Mouse (Mus musculus) liver, adult 2 months (tissue): Measurements from ENCODE around the gene Stag1. TPM values are rescaled to one million over a fixed set of nuclear protein-coding genes. Genes with fewer than 3 reads are reported as not detected.

ENCODE experiments used
- DNase-seq: peaks from one replicate; pipeline ENCODE4 v3.0.0-alpha.2; 2011; ENCODE audit warnings: low read depth, low spot score; ENCODE audit errors: extremely low read depth
- H3K27ac ChIP-seq: fragments of 200-500 bp; replicated peaks from 2 replicates; pipeline ENCODE4 v1.5.1; 2012; ENCODE audit warnings: low read depth, mild to moderate bottlenecking, control low read depth, inconsistent platforms, low read length; ENCODE audit not compliant: insufficient read depth
- H3K27me3 ChIP-seq: fragments of 200-500 bp; 2 replicates; pipeline ENCODE4 v1.6.1; 2012; ENCODE audit warnings: mild to moderate bottlenecking, moderate library complexity, low read length, inconsistent platforms; ENCODE audit not compliant: control insufficient read depth, insufficient read depth
- H3K36me3 ChIP-seq: fragments of 200-500 bp; 2 replicates; pipeline ENCODE4 v1.6.1; 2012; ENCODE audit warnings: low read length, inconsistent platforms; ENCODE audit not compliant: control insufficient read depth, insufficient read depth
- H3K4me1 ChIP-seq: fragments of 200-500 bp; 2 replicates; pipeline ENCODE4 v1.6.1; 2011; ENCODE audit warnings: low read length; ENCODE audit not compliant: control insufficient read depth, insufficient read depth
- H3K4me3 ChIP-seq: fragments of 200-500 bp; 2 replicates; pipeline ENCODE4 v1.5.1; 2011; ENCODE audit warnings: low read depth, mild to moderate bottlenecking, control low read depth, low read length, moderate library complexity; ENCODE audit not compliant: insufficient read depth
- H3K79me2 ChIP-seq: fragments of 200-500 bp; 2 replicates; pipeline ENCODE4 v1.6.1; 2012; ENCODE audit warnings: inconsistent platforms, mild to moderate bottlenecking, low read length, moderate library complexity; ENCODE audit not compliant: control insufficient read depth, insufficient read depth
- H3K9ac ChIP-seq: fragments of 200-500 bp; 2 replicates; pipeline ENCODE4 v1.6.1; 2012; ENCODE audit warnings: low read depth, mild to moderate bottlenecking, control low read depth, inconsistent platforms, low read length
- CTCF ChIP-seq: fragments of 200-500 bp; IDR thresholded peaks from 2 replicates; pipeline ENCODE4 v1.5.1; 2011; ENCODE audit warnings: low read depth, low read length, control low read depth
- POLR2A ChIP-seq: fragments of 200-500 bp; IDR thresholded peaks from 2 replicates; pipeline ENCODE4 v1.6.1; 2011; ENCODE audit warnings: low read length, control low read depth; ENCODE audit not compliant: insufficient read depth; ENCODE audit errors: extremely low read depth
- WGBS: fragments of 180-500 bp; shearing (Covaris S2); methylation state at CpG from one replicate; pipeline ENCODE4 v1.1.7; 2018; 5-methylcytosine and 5-hydroxymethylcytosine counted together
- polyA plus RNA-seq: library from polyadenylated mRNA; depleted of rRNA; stranded (reverse); fragments of >200 nt; gene quantifications from 2 replicates; pipeline ENCODE4 v1.2.3, GENCODE M21; 2012
- total RNA-seq: library from RNA; depleted of rRNA; stranded (reverse); fragments of >200 nt; gene quantifications from 2 replicates; pipeline ENCODE4 v1.2.3, GENCODE M21; 2014

Gene Stag1
- total and polyA plus RNA-seq, 2 experiments: 1.4 to 23.0 TPM

- Histone ChIP-seq H3K4me1 (peaks cover 5% of the 10 kb centered on the region), H3K36me3 (no peaks in the 10 kb centered on the region), H3K79me2 (peaks cover 2% of the 10 kb centered on the region; the same call in 1 of the 2 replicates), H3K27me3 (no peaks in the 10 kb centered on the region), H3K27ac (peak overlapping the region; percentile 89), H3K4me3 (peak overlapping the region; percentile 97), H3K9ac (peak overlapping the region; percentile 99)
- DNase-seq: peak; percentile 85
- WGBS: under 1% methylated on average over 93 of the region's 97 CpGs
- TF ChIP-seq CTCF (peak; percentile 94), POLR2A (peak; percentile 68; the same call in 1 of the 2 replicates)
These were observed 45.5 kb downstream of the Stag1 start for GRCm38 (mm10) chr9:100642840-100643697.

- H3K36me3 ChIP-seq: no peaks in the 10 kb centered on the region
- peak overlapping the region; percentile 99 for H3K9ac ChIP-seq
- H3K4me1 ChIP-seq: peaks cover 5% of the 10 kb centered on the region
- peak overlapping the region; percentile 97 for H3K4me3 ChIP-seq
- H3K79me2 ChIP-seq: peaks cover 8% of the 10 kb centered on the region; the same call in 1 of the 2 replicates
- DNase-seq: peak; percentile 63
- under 1% methylated on average over 41 of the region's 64 CpGs for WGBS
- no peak for TF ChIP-seq CTCF
- peak; percentile 43; the same call in 1 of the 2 replicates for TF ChIP-seq POLR2A
- no peaks in the 10 kb centered on the region for H3K27me3 ChIP-seq
- peak overlapping the region; percentile 99 for H3K27ac ChIP-seq
These were observed 46.6 kb downstream of the Stag1 start for GRCm38 (mm10) chr9:100644071-100644771.

GRCm38 (mm10) chr9:100645026-100645940 is 47.7 kb downstream of the Stag1 start:
- Histone ChIP-seq H3K36me3 (no peaks in the 10 kb centered on the region), H3K79me2 (peaks cover 8% of the 10 kb centered on the region; the same call in 1 of the 2 replicates), H3K27me3 (no peaks in the 10 kb centered on the region), H3K9ac (no peak overlapping the region), H3K4me1 (peaks cover 5% of the 10 kb centered on the region), H3K27ac (no peak overlapping the region), H3K4me3 (no peak overlapping the region)
- no peak for TF ChIP-seq CTCF
- TF ChIP-seq POLR2A: no peak
- 13% methylated on average over 8 of the region's 8 CpGs for WGBS
- peak; percentile 20 for DNase-seq

DNA sequence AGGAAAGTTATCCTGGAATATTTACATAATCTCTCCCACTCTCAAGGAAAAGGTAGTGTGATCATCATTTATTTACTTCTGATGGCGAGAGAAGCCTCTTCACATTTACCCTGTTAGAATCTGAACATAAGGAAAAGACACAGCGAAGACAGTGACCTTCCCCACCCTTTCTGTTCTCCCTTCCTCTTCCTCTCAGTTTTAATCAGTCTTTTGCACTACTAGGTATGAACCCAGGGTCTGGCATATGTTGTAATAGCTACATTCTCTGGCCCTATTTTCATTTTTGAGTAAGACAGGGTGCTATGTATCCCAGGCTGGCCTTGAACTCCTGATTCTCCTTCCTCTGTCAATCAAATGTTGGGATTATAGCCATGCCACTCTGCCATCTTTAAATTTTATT is 48.7 kb downstream of the Stag1 start:
- peaks cover 8% of the 10 kb centered on the region; the same call in 1 of the 2 replicates for H3K79me2 ChIP-seq
- DNase-seq: no peak
- no peak overlapping the region for H3K27ac ChIP-seq
- H3K9ac ChIP-seq: no peak overlapping the region
- peaks cover 5% of the 10 kb centered on the region for H3K4me1 ChIP-seq
- TF ChIP-seq POLR2A (no peak), CTCF (no peak)
- WGBS: 85% methylated on average over 2 of the region's 2 CpGs
- no peak overlapping the region for H3K4me3 ChIP-seq
- no peaks in the 10 kb centered on the region for H3K27me3 ChIP-seq
- H3K36me3 ChIP-seq: no peaks in the 10 kb centered on the region

GRCm38 (mm10) chr9:100647774-100648323 is 50.3 kb downstream of the Stag1 start:
- Histone ChIP-seq H3K27ac (no peak overlapping the region), H3K9ac (no peak overlapping the region), H3K36me3 (no peaks in the 10 kb centered on the region), H3K27me3 (no peaks in the 10 kb centered on the region), H3K4me3 (no peak overlapping the region), H3K79me2 (peaks cover 8% of the 10 kb centered on the region; the same call in 1 of the 2 replicates), H3K4me1 (peaks cover 3% of the 10 kb centered on the region)
- no peak for DNase-seq
- 88% methylated on average over 2 of the region's 2 CpGs for WGBS
- no peak for TF ChIP-seq CTCF
